Mouse (Mus musculus) ES-Bruce4 (cell line): ENCODE results near the gene Fgfr2. TPM values are rescaled to one million over a fixed set of nuclear protein-coding genes. Genes with fewer than 3 reads are reported as not detected.
A peak's percentile ranks its signal among the peaks of the same experiment; 100 is the strongest.

Experiments used
- H3K27ac ChIP-seq: 2 replicates; pipeline ENCODE4 v1.5.1; 2012; ENCODE audit warnings: low read length, inconsistent platforms; ENCODE audit not compliant: insufficient read depth
- H3K27me3 ChIP-seq: 2 replicates; pipeline ENCODE4 v1.6.1; 2012; ENCODE audit warnings: mild to moderate bottlenecking, low read length, inconsistent platforms; ENCODE audit not compliant: control insufficient read depth, poor library complexity, insufficient read depth, severe bottlenecking
- H3K36me3 ChIP-seq: 2 replicates; pipeline ENCODE4 v1.6.1; 2012; ENCODE audit warnings: inconsistent platforms, mild to moderate bottlenecking, low read length, moderate library complexity; ENCODE audit not compliant: control insufficient read depth, poor library complexity, insufficient read depth, severe bottlenecking
- H3K4me1 ChIP-seq: one replicate; pipeline ENCODE4 v1.8.1; 2011; ENCODE audit warnings: low read length; ENCODE audit not compliant: control insufficient read depth, insufficient read depth
- H3K4me3 ChIP-seq: 2 replicates; pipeline ENCODE4 v1.5.1; 2011; ENCODE audit warnings: low read depth, mild to moderate bottlenecking, low read length
- H3K9ac ChIP-seq: 2 replicates; pipeline ENCODE4 v1.6.1; 2012; ENCODE audit warnings: low read depth, mild to moderate bottlenecking, inconsistent platforms; ENCODE audit not compliant: poor library complexity, severe bottlenecking
- H3K9me3 ChIP-seq: replicated peaks from 2 replicates; pipeline ENCODE4 v1.6.1; 2012; ENCODE audit warnings: mild to moderate bottlenecking, low read length, inconsistent platforms; ENCODE audit not compliant: control insufficient read depth, poor library complexity, insufficient read depth, severe bottlenecking
- CTCF ChIP-seq: IDR thresholded peaks from one replicate; pipeline ENCODE4 v1.8.1; 2011; ENCODE audit warnings: low read depth, low read length
- EP300 ChIP-seq: IDR thresholded peaks from 2 replicates; pipeline ENCODE4 v1.6.1; 2011; ENCODE audit warnings: low read depth, low read length; ENCODE audit not compliant: insufficient read depth
- POLR2A ChIP-seq: IDR thresholded peaks from one replicate; pipeline ENCODE4 v1.8.1; 2011; ENCODE audit warnings: low read length; ENCODE audit not compliant: insufficient read depth
- polyA plus RNA-seq: library from polyadenylated mRNA; stranded (reverse); fragments of >200 nt; gene quantifications from 2 replicates; pipeline ENCODE4 v1.2.4, GENCODE M21; 2011; ENCODE audit warnings: low read depth; ENCODE audit not compliant: missing spikeins, insufficient read depth, insufficient read length

Gene Fgfr2
- polyA plus RNA-seq, 1 experiment, result 34.8 TPM

DNA sequence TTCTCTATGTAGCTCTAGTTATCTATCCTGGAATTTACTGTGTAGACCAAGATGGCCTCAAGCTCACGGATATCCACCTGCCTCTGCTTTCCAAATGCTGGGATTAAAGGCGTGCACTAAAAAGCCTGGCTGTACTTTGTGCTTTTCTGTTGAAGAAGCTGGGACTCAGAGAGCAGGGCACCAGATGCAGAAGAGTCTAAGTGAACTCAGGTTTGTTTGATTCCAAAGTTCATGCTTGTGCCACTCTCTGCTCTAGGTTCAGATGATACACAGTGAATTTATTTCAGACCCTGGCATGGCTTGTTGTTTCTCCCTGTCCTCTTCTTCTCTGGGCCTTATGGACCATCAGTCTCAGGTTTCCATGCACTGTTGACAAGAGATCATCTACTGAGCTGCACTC lies 197.9 kb downstream of the Fgfr2 start:
- Histone ChIP-seq H3K27me3 (no peaks in the 10 kb centered on the region), H3K9me3 (peaks cover 8% of the 10 kb centered on the region; the same call in 1 of the 2 replicates), H3K4me1 (no peaks in the 10 kb centered on the region), H3K4me3 (no peak overlapping the region), H3K36me3 (no peaks in the 10 kb centered on the region), H3K9ac (no peak overlapping the region), H3K27ac (no peak overlapping the region)
- TF ChIP-seq EP300 (no peak), CTCF (no peak), POLR2A (no peak)

DNA sequence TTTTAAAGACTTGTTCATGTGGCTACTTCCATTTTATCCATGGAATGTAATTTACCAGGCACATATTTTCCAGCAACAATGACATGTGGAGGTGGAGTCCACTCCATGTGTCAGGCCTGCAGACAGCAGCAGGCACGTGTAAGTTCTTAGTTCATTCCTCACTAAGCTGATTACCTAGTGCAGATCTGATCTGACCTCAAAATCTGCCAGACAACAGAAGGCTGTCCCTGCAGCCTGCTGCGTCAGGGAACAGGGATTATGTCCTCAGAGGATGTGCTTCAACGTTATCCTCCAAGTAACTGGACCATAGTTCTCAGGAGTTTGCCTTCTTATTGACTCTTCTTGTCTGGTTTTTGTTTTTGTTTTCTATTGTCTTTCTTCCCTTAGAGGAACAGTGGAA lies 201.2 kb downstream of the Fgfr2 start:
- no peak for TF ChIP-seq CTCF
- TF ChIP-seq POLR2A, result no peak

DNA sequence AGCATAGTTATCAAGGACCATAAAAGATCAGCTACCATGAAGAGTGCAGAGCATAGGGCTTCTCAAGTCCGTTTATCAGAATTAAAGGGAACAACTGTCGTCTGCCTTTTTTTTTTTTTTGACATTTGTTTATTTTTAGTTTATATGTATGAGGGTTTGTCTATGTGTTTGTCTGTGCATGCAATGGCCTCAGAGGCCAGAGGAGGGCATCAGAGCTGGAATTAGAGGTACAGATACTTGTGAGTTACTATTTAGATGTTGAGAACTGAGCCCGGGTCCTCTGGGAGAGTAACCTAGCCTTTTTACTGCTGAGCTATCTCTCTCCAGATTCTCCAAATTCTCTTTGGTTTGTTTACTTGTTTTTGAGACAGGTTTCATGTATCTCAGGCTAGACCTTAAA lies 219.4 kb downstream of the Fgfr2 start:
- no peak for TF ChIP-seq POLR2A
- no peak for TF ChIP-seq CTCF
- no peak for TF ChIP-seq EP300
- Histone ChIP-seq H3K4me1 (no peaks in the 10 kb centered on the region), H3K27ac (no peak overlapping the region), H3K36me3 (no peaks in the 10 kb centered on the region), H3K9ac (no peak overlapping the region), H3K4me3 (no peak overlapping the region), H3K27me3 (no peaks in the 10 kb centered on the region), H3K9me3 (peaks cover 6% of the 10 kb centered on the region)

More for the DNA sequence above, 201.2 kb downstream of the Fgfr2 start:
- H3K9me3 ChIP-seq, result no peaks in the 10 kb centered on the region
- H3K36me3 ChIP-seq, result no peaks in the 10 kb centered on the region
- H3K4me3 ChIP-seq, result no peak overlapping the region
- no peak overlapping the region for H3K27ac ChIP-seq
- no peaks in the 10 kb centered on the region for H3K4me1 ChIP-seq
- H3K9ac ChIP-seq, result no peak overlapping the region
- no peaks in the 10 kb centered on the region for H3K27me3 ChIP-seq

DNA sequence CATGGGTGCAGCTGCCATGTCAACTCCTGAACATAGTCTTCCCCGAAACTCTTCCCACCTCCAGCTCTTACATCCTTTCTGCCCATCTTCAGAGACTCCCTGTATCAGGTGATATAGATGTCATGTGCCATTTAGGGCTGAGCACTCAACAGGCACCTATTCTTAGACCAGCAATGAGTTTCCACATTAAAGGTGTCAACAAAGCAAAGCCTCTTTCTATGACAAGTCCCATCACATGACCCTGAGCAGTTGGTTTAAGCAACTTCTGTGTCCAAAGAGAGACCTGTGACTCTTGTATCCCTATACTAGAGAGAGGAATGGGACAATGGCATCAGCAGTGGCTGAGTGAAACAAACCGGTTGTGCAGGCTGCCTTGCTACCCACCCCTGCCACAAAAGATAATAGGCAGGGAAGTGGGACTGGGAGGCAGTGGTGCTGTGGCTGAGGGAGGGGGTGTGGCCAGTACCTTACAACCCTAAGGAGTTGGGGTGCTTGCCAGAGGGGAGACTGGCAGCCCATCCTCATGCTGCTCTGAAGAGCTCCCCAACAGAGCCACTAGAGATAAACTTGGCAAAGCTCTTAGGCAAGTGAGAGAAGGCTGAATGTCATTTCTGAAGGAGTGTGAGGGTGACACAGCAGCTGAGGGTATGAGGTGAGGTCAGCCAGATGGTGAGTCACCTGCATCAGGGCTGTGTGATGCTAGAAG lies 222.2 kb downstream of the Fgfr2 start:
- Histone ChIP-seq H3K4me1 (peaks cover 2% of the 10 kb centered on the region), H3K9ac (no peak overlapping the region), H3K4me3 (no peak overlapping the region), H3K27ac (no peak overlapping the region), H3K9me3 (no peaks in the 10 kb centered on the region), H3K36me3 (no peaks in the 10 kb centered on the region), H3K27me3 (no peaks in the 10 kb centered on the region)
- TF ChIP-seq EP300, result no peak
- TF ChIP-seq POLR2A, result no peak
- no peak for TF ChIP-seq CTCF

DNA sequence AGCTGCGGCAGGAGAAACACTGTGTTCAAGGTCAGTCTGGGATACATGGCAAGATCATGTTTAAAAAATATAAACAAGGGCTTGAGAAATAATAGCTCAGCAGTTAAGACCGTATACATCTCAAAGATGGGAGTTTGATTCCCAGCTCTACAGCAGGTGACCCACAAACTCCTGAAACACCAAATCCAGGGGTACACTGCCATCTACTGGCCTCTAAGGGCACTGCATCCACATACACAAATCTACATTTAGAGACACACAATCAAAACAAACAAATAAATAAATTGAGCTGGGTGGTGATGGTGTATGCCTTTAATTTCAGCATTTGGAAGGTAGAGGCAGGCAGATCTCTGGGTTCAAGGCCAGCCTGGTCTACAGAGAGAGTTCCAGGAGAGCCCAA lies 224.9 kb downstream of the Fgfr2 start:
- TF ChIP-seq POLR2A (no peak), EP300 (no peak), CTCF (peak; percentile 55)
- Histone ChIP-seq H3K4me3 (no peak overlapping the region), H3K4me1 (peaks cover 2% of the 10 kb centered on the region), H3K36me3 (no peaks in the 10 kb centered on the region), H3K27ac (no peak overlapping the region), H3K9me3 (no peaks in the 10 kb centered on the region), H3K9ac (no peak overlapping the region), H3K27me3 (no peaks in the 10 kb centered on the region)

DNA sequence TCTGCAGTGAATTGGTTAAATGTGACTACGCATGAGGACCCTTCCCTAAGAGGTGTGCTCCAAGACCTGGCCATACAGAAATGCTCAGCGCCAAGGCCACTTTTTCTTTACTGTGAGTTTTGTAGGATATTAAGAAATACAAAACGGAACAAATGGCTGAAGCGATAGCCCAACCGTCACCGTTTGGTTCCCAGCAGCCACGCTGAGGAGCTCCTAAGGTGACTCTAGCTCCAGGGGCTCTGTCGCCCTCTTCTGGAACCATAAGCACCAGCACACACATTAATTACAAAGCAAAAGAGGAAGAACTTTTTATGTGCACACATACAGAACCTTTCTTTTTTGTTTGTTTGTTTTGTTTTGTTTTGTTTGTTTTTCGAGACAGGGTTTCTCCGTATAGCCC lies 225.9 kb downstream of the Fgfr2 start:
- TF ChIP-seq POLR2A, result no peak
- TF ChIP-seq EP300, result no peak
- peak; percentile 75 for TF ChIP-seq CTCF
- Histone ChIP-seq H3K36me3 (no peaks in the 10 kb centered on the region), H3K4me3 (no peak overlapping the region), H3K27ac (no peak overlapping the region), H3K4me1 (peaks cover 2% of the 10 kb centered on the region), H3K9ac (no peak overlapping the region), H3K27me3 (no peaks in the 10 kb centered on the region), H3K9me3 (no peaks in the 10 kb centered on the region)
